Mouse (Mus musculus) WW6 (cell line): ENCODE measurements around the gene Dus4l.

ENCODE experiments used
- DNase-seq: peaks from one replicate; pipeline ENCODE4 v3.0.0-alpha.2; 2013; ENCODE audit warnings: low read depth, low spot score

Gene Dus4l

DNA sequence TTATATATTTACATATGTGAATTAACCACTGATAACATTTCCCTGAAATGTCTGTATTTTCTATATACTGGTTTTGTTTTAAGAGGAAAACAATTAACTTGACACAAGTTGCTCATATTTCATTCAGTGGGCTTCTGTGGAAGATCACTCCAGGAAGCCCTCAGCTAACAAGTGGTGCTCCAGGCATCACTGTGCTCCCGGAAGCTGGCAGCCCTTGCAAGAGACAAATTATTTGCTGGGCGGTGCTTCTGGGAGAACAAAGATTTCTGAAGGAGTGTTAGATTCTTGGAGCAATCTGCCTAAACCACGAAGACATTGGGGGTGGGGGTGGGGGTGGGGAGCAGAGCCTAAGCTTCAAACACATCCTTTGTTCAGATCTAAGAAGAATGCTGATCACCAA, 62.6 kb downstream of the Dus4l start:
- DNase-seq = no peak
